Mouse (Mus musculus): Measurements from ENCODE around the gene Taf5l. TPM values are rescaled to one million over a fixed set of nuclear protein-coding genes. Genes with fewer than 3 reads are reported as not detected.

Taf5l gene
- polyA plus RNA-seq, 1 experiment = 32.3 TPM

DNA sequence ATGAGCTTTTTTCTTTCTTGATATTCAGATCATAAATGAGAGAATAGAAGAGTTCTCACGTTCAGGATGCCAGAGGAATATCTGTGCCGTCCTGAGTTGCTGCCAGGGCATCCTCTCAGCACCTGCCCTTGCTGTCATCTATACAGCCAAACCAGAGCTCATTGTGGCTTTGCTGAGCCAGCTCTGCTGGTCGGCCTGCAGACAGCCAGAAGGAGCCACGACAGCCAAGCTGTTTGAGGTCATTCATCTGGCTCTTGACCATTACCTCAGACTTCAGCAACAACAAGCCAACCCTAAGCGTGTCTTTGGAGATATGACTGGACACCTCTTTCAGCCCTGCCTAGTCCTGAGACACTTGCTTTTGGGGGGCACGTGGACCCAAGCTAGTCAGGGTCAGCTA lies 6.6 kb upstream of the Taf5l start:
- TF ChIP-seq GATA1 (IDR thresholded peaks at IDR 0.05; ENCODE audit: low read length) = no peak

DNA sequence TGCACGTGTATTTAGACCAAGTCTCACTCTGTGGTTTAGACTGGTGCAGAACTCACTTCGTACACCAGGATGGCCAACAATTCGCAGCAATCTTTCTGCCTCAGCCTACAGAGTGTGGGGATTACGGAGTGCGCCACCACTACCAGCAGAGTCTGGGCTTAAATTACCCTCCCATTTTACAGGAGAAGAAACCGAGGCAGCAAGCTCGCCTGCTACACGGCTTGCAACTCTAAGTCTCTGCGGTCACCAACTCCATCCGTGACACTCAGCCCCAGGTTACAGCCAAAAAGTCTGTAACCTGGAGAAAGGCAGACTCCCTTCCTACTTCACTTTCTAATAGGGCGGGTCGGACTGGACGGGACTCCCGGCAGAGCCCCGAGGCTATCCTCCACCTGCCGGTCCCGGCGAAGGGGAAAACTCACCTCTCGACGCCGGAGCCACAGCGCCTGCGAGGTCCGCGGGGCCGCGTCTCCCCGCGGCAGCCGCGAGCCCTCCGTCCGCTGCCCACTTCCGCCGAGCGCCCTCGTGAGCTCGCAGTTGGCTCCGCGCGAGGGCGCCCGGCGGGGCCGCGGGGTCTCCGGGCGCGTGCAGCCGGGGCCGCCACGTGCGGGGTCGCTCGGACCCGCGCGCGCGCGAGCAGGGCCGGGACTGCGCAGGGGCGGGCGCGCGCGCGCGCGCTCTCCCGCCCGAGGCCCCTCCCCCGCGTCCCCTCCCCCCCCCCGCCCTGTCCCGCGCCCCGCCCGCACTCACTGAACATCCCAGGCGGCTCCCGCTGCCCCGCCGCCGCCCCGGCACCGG lies 559 bp downstream of the Taf5l start:
- no peak for TF ChIP-seq GATA1 (IDR thresholded peaks at IDR 0.05; ENCODE audit: low read length)

DNA sequence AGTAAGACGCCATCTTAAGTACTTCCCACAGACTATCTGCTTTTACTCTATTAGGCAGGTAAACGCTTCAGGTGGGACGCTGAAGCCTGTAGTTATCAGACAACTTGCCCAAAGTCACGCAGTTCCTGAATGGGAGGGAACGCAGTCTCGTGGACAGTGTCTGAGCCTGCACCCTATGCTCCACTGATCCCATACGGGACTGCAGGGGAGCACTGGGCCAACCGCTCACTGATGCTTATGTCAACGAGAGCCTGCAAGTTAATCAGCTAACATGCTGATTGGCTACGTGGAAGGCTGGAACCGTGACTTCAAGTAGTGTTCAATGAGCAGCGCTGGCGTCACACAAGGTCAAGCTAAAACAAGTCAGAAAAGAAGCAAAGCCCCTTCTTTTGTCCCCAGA lies 1.4 kb downstream of the Taf5l start:
- no peak for TF ChIP-seq GATA1 (IDR thresholded peaks at IDR 0.05; ENCODE audit: low read length)

DNA sequence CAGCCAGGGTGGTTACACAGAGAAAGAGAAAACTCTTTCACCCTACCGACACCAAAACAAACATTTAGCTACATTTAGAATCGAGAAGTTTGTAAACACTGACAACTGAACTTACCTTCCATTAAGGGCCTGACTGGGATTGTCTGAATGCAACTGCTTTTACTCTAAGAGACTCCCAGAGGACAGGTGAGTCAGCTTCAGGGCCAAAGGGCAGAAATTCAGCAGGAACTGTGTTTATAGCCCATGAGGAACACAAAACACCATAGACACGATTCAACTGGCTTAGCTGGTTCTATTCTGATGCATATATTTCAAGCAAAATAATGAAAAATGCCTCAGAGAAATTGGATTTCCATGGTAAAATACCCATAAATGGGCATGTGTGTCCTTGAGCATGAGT lies 6.4 kb downstream of the Taf5l start:
- no peak for TF ChIP-seq GATA1 (IDR thresholded peaks at IDR 0.05; ENCODE audit: low read length)

DNA sequence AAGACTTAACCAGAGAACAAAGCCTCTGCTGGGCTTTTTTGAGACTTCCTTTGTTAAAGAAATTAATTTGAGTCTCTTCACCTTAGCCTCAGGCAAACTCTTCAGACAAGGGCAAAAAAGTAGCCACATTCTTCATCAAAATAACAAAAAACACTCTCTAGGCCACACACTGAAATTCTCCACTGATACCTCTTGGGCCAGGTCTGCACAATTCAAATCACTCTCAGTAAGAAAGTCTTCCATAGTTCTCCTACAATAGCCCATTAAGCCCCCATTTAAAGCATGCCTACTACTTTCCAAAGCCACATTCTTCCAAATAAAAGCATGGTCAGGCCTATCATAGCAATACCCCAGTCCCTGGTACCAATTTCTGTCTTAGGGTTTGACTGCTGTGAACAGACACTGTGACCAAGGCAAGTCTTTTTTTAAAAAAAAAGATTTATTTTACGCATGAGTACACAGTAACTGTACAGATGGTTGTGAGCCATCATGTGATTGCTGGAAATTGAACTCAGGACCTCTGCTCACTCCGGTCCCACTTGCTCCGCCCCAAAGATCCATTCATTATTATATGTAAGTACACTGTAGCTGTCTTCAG lies 9.1 kb downstream of the Taf5l start:
- TF ChIP-seq GATA1 (IDR thresholded peaks at IDR 0.05; ENCODE audit: low read length) = no peak

DNA sequence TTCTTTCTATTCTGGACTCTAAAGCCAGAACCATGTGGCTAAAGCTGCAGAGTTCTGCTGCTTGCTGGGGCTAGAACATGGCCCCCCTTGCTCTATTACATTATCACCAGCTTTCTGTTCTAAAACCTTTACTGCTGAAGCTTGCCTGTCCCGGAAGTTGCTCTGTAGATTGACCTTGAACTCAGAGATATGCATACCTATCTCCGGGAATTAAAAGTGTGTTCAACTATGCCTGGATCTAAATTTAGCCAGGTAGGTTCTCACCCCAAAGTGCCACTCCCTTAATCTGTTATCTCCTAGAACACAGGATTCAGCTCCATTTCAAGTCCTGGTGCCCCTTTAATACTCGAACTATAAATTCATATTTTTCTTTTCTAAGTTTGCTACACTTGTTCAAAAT lies 9.6 kb downstream of the Taf5l start:
- no peak for TF ChIP-seq GATA1 (IDR thresholded peaks at IDR 0.05; ENCODE audit: low read length)

DNA sequence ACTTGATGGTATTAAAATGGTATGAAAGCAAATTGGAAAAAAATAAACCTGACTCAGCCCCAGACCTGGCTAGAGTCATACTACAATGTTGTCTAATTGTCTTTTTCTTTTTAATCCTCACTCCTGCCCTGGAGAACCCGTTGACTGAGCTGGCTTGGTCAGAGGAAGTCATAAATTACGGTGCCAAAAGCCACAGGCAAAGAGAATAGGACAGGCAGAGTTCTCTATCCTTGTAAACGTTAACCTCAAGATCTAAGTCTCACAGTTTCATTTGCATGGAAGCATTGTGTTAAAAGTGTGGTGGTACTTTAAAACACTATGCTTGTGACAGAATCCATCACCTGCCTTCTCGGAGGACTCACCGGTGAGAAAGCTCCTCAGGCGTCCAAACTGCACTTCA lies 13.4 kb downstream of the Taf5l start:
- TF ChIP-seq GATA1 (IDR thresholded peaks at IDR 0.05; ENCODE audit: low read length) = no peak

DNA sequence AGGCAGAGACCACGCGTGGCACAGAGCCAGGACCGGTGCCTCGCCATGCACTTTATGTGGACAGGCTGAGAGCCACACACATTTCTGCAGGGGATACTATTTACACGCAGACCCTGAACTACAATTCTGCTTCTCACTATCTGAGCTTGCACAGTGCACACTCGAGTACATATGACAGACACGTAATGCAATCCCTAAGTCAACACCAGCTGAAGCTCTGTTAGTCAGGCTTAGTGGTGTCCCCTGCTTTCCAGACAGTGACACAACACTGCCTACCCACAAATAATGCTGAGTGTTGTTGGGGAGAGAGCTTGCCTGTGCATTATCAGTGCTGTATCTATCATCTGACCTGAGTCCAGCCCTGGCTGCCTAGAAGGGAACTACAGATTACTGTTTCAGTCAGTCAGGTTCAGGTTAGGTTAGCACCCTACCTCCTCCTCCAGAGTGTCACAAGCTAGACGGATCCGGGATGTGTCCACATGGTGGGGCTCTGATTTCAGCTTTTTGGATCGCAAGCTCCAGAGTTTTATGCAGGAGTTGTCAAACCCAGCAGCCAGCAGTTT lies 18.6 kb downstream of the Taf5l start:
- TF ChIP-seq GATA1 (IDR thresholded peaks at IDR 0.05; ENCODE audit: low read length) = no peak

DNA sequence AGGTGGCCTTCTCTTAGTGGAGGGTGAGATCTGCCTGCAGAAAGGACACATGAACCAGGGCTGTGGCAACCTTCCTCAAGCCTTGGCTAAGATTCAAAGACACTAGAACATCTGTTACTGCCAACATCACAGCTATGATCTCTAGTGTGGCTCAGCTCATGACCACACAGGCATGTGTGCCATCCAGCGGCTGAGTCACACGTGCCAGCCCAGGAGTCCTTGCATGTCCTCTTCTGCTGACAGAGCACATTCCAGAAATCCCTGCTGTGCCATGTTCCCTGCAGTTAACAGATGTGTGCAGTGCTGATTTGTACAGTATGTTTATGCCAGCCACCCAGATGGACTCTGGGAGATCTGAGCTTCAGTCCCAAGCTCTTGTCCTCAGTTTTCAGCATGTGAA lies 21.6 kb downstream of the Taf5l start:
- no peak for TF ChIP-seq GATA1 (IDR thresholded peaks at IDR 0.05; ENCODE audit: low read length)

DNA sequence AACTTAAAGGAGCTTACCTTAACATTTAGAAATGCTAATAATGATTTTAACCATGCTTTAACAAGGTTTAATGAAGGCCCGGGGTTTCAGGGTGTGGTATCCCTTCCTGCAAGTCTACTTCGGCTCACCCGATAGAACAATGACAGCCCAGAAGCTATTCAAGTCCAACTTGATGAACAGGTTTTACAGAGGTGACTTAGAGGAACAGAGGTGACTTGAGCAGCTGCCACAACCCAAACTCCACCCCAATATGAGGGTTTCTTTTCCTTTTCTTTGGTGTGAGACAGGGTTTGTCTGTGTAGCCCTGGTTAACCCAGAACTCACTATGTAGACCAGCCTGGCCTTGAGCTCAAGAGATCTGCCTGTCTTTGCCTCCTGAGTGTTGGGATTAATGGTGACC lies 27.2 kb downstream of the Taf5l start:
- TF ChIP-seq GATA1 (IDR thresholded peaks at IDR 0.05; ENCODE audit: low read length) = no peak

DNA sequence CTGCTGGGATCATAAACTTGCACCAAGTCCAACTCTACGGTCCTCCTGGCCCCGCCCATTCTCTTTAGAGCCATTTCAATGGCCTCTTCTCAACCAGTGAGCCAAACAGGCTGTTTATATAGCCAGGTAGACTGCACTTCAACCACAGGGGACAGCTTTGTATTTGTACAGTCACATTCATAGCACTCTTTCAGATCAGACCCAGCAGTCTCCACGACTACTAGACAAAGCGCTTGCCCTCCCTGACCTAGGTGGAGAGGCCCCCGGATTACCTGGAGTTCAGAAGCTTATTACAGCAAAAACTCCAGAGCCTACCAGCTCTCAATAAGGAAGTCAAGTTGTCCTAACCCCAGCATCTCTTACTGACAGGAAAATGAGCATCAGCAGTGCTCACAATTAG lies 27.6 kb downstream of the Taf5l start:
- TF ChIP-seq GATA1 (IDR thresholded peaks at IDR 0.05; ENCODE audit: low read length) = no peak

DNA sequence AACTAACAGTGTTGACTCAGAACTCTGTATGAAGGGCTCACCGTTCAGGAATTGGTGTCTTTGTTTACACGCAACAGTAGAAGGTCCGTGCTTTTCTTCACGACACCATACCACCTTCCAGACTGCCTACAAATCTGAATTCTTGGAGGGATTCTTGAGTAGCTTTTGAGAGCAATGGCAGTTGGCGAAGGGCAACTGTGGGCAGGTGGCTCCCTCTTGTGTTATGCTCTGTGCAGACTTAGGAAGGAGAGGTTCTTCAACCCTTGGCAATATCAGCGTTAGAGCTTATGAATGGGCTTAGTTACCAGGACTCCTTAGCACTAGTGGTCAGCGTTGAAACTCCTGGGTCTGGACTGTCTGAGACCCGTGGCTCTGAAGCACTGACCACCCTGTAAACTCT lies 28.6 kb downstream of the Taf5l start:
- TF ChIP-seq GATA1 (IDR thresholded peaks at IDR 0.05; ENCODE audit: low read length) = no peak

DNA sequence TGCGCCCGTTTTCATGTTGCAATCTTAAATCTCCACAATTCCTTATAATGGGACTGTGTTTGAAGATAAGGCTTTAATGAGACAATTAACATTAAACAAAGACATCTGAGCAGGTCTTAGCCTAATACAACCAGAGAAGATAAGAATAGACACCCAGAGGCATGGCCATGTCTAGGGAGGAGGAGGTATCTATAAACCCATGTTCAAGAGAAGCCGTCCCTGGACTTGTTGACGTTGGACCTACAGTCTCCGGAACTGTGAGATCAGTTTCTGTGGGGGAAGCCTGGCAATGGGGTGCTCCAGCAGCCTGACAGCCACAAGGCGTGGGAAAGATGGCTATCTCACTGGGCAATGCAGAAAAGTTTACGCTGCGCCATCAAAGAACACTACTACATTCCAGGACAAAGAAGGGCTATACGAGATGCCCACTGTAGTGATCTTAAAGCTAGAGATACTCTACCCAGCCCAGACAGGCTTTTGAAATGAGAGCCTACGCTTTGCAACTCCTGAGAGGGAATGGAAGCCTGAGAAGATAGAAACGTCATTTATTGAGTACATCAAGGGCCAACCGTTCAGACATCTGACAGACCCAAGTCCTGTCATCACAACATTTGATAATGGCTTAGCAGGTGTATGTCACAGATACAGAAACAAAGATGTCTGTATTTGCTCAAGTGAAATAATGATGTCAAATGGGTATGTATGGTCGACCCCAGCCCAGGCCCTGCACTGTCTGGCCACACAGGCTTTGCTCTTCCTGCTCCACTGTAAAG lies 30.7 kb downstream of the Taf5l start:
- peak; percentile 29 for TF ChIP-seq GATA1 (IDR thresholded peaks at IDR 0.05; ENCODE audit: low read length)

DNA sequence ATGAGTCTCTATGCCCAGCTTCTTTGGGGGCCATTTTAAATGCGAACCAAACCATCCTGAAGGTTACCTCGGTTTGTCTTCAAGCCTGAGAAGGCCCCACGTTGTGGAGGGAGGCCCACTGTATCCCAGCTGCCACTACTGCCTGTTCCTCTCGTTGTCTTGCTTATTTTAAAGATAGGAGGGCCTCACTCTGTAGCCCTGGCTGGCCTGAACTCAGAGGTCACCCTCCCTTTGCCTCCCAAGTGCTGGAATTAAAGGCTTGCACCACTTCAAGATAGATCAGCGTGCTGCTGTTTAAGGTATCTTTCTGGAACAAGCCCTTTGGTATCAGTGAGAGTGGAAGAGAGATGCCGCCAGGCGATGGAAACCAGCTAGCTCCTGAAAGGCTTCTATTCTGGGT lies 32.1 kb downstream of the Taf5l start:
- TF ChIP-seq GATA1 (IDR thresholded peaks at IDR 0.05; ENCODE audit: low read length) = no peak

DNA sequence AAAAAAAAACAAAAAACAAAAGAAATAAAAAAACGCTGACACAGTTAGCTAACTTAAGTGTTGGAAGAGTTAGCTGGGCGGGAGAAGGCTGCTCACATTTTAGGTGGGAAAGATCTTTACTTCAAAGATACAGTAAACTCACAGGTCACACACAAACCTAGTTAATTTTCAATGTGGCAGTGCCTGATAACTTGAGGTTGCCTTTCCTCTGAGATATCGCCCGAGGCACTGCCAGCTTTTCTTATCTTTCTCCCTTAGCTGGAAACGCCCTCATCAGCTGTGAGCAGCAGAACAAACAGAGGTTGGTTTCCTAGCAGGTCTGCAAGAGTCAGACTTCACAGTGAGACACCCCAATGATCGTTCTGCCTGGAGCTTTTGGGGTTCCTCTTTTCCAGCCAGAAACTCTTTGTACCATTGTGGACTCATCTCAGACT lies 32.6 kb downstream of the Taf5l start:
- TF ChIP-seq GATA1 (IDR thresholded peaks at IDR 0.05; ENCODE audit: low read length) = peak; percentile 100

DNA sequence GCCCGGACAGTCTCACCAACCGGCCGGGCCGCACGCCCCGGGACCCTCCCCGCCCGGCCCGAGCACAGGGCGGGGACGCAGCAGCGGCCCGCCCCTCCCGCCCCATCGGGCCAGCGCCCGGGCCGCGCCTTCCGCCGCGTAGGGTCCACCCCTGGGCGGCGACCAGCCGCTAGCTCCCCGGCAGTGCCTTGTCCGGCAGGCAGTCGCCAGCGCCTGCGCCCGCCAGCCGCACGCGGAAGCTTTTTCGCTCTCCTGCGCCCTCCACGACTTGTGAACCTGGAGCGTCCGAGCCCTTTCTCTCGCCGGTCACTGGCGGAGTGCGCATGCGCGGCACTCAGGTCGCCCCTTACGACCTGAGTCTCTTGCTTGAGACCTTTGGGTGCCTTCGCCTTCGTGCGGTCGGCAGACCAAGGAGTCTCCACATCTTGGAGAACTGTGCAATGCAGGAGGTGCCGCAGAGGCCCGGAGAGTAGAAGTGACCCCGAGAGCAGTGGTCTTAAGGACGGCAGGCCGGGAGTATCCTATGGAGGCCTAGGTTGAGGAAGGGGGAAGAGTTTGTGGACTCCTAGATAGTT lies 38.3 kb downstream of the Taf5l start, which contains the start of gene Abcb10:
Gene Abcb10 (minus strand): TSS at position 297 of the 575 bp plus-strand sequence.
- no peak for TF ChIP-seq GATA1 (IDR thresholded peaks at IDR 0.05; ENCODE audit: low read length)

Data from G1E-ER4 (cell line).